Mouse (Mus musculus) left cerebral cortex, adult 11 months (tissue): ENCODE measurements around the gene Rxfp1.

Experiments
- DNase-seq: peaks from one replicate; pipeline ENCODE4 v3.0.0; 2022; ENCODE audit warnings: low spot score

The Rxfp1 gene

DNA sequence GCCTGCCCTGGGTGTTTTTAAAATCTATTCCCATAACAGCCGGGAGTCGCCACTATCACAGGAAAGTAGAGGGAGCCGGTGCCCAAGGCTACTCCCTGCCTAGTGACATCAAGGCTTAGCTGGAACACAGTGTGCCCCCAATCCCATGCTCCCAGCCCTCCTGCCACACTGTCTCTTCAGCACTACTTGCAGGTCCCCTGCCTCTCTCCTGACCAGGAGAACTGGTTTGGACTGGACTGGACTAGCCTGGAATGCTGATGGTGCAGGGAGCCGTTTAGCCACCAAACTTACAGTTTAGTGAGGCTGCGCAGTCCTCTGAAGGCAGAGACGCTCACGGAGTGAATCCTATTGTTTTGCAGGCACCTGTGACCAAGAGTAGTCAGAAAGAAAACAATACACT lies 67.1 kb downstream of the Rxfp1 start:
- no peak for DNase-seq

DNA sequence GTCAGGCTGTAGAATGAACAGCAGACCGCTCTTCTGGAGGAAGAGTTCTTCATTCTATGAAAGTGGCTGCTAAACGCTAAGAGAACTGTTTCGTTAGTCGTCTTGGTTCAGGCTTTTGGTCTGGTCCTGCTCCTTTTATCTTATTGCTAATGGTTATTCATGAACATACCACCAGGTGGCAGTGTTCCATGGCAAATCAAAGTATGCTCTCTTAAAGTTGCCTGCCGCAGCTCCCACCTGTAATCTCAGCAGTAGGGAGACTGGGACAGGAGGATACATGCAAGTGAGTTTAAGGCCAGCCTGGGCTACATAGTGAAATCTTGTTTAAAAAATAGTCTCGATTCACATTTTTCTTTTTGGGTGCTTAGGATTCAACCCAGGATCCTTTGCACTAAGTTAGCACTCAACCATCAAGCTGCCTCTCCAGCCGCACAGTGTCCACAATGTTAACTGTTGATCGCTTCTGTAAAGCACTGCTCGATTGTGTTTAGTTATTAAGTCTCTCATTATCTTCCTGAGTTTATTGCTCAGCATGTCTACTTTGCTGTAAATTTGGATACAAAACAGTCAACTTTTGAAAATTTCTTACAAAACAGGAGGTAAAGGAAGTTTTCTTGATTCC lies 72.8 kb downstream of the Rxfp1 start:
- DNase-seq, result peak; percentile 30

GRCm38 (mm10) chr3:79656682-79657081 lies 81.0 kb downstream of the Rxfp1 start:
- no peak for DNase-seq

DNA sequence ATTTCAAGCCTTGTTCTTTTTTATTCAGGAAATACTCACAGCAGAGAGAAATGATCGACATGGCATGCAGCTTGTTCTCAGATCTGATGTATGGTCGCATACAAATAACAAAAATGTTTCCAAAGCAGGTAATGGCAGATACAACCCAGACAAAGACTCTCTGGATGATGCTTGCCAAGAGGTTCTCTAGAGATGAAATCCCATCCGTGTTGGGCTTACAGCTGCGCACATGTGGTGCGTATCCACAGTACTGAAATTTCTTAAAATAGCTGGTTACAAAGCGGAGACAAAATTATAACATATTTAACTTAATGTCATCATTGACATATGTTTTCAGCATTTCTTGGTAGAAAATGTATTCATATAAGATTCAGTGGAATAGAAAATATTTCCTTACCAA lies 85.6 kb downstream of the Rxfp1 start:
- no peak for DNase-seq

DNA sequence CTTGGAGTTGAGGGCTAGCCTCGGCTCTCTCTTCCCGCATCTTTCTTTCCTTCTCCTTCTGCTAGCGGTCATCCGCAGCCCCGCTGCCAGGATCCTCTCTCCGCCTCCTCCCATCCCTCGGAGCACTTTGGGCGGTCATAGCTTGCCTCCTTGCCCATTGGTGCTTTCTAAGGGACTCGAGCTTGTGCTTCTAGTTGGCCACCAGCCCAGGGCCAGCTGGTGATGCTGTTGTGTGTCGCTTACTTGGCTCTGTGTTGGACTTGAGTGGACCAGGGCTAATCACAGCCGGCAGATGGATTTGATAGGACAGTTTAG lies 108.3 kb downstream of the Rxfp1 start, which contains the start of gene Etfdh:
TSS of gene Etfdh (minus strand) at position 85 of the 315 bp plus-strand sequence.
- peak; percentile 51 for DNase-seq

DNA sequence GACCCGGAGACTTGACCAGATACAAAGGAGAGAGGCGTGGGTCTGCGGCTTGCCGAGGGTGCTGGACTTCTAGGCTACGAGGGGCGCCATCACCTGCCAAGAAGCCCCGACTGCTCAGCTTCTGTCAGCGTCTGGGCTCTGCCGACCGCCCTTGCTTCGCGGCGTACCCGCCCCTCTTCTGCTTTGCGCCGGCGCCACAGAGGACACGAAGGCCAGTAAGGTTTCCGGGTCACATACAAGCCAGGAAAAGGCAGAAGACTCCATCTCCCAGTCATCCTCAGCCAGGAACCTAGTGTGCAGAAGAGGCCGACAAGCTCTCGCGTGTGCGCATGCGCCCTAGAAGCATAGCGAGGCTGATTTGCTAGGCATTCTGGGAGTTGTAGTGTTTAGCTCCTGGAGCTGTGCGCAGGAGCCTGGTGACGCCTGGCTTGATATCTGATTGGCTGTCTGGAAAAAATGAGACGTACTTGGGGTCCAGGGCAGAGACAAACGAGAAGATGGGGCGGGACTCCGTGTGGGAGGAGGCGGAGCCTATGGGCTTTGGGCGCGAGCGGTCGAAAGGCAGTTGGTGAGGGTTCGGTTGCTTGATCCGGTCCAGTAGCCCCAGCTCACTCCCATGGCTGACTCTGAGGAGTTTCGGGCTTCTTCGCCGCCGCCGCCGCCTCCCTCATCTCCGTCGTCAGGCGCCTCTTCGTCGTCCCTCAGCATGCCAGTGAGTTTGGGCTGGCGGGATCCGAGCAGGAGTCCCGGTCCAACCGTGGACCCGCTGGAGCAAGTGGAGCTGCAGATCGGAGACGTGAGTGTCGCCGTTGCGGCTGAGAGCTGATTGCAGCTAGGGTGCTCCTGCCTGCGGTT lies 108.9 kb downstream of the Rxfp1 start, which contains the start of gene 4930579G24Rik:
TSS of gene 4930579G24Rik (plus strand) at position 519 of the 855 bp plus-strand sequence.
- DNase-seq, result peak; percentile 99

DNA sequence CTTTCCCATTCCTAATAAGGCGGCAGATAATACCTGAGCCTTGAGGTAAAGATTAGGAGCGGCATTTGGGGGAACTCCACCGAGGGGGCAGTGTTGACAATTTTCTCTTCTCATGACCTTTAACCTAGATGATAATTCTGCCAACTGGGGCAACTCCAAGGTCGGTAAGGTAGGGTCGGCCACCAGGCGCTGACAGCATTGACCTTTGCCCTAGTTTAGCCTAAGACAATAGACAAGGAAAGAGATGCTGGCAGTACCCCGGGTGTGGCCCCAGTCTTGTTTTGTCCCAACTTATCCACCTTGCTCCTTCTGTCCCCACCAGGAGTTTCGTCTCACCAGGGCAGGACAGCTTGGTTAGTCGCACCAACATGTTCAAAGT lies 109.5 kb downstream of the Rxfp1 start:
- no peak for DNase-seq

GRCm38 (mm10) chr3:79627484-79628181 lies 110.0 kb downstream of the Rxfp1 start:
- DNase-seq, result no peak

DNA sequence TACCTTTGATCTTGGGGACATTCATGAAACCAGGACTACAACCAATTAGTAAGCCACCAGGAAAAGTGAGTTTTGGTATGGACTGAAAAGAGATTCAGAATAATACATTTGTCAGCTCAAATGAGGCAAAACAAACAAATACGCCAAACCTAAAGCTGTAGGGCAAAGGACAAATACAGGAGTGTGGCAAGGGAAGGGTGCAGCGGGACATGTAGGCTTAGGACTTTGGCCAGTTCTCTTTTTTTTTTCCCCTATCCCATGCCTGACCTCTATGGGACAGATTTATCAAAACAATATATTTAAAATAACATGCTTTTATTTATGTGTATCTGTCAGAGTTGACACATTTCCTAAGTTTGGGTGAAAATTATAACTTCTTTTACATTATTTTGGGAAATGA lies 127.8 kb downstream of the Rxfp1 start:
- no peak for DNase-seq

DNA sequence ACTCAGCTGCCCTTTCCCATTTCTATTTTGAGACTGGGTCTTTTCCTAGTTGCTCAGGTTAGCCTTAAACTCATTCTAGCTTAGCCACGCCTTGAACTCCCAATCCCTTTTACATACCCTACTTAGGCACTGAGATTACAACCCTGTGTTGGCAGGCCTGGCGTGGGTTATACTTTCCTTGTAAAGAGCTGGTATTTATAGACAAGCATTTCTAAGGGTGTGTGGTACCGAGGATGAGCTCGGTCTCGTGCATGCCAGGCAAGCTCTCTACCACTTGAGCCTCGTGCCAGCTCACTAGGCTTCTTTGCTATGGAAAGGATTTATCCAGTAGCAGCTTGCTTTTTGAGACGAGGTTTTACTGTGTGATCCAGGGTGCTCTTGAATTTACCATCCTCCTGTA lies 142.2 kb downstream of the Rxfp1 start:
- no peak for DNase-seq

DNA sequence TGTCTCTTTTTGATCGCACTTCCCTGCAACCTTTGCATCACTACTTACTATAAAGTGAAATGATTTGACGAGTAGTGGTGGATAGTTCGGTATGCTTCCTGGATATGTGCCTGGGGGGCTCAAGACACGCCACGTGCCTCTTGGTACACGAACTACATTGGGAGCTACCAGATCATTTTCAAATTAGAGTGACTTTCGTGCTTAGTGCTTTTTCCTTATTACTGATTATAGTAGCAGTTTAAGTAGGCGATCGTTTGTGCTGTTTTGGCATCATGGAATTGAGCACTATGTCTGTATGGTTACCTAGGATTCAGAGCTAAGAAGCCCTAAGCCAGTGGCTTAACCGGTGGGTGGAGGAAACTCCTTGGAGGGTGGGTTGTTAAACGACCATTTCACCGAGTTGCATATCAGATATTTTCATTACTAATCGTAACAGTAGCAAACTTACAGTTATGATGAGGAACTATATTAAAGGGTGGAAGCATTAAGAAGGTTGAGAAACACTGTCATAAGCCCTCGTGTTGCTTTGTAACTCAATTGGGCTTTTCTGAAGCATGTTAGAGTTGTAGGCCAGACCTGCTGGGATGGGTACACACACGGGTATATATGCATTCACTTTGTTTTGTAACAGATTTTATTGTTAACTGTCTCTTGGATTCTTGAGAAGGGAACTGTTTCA lies 145.7 kb downstream of the Rxfp1 start:
- no peak for DNase-seq
